ENCODE assay signal across 8 mouse cellular contexts in the genomic region with DNA sequence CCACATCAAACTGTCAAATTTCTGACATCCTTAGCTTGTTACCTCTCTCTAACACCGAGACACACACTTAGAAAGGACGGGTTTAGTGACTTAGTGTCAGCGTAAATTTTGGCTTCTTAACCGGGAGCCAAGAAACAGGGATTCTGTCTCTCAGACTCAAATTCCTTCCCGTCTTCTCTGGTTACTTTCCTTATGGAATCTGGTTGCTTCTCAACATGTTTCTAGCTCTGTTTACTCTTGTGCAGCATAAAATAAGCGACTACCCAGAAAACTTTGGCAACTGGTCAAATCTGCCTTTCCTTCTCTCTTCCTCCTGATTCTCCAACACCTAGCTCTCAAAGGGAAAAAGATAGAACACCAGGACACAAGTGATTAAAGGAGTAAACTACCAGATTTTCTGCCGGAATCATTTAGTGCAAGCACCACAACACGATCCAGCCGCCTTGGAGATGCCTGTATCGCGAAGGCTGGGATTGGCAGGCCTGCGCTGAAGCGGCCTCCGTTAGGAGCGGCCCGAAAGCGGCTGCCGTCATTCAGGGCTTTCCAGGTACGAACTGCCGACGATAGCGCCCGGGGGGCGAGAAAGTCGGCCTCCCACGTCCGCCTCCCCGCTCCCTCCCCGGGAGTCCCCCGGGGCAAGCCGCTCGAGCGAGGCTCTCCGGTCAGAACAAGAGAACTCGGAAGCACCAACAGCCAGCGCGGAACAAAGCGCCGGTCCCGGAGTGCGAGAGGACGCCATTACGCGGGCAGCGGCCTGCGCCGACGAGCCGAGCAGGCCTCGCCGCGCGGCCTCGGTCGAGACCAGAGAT. TPM values are rescaled to one million over a fixed set of nuclear protein-coding genes. Genes with fewer than 3 reads are reported as not detected.
A peak's percentile ranks its signal among the peaks of the same experiment; 100 is the strongest.
DNase-seq lines count a peak whose midpoint lies in the region; ATAC-seq and TF ChIP-seq lines count a peak whose summit lies in the region.

No protein-coding gene starts in this region.

- H3K27me3 ChIP-seq in forebrain, postnatal 0 days (ENCODE audit: insufficient read depth, low read length), result no peaks in the 10 kb centered on the region
- no peaks in the 10 kb centered on the region for H3K27me3 ChIP-seq in liver, embryonic 12.5 days (replicated peaks)

- peaks cover 7% of the 10 kb centered on the region; the same call in 1 of the 2 replicates for H3K4me1 ChIP-seq in forebrain, postnatal 0 days (ENCODE audit: insufficient read depth)
- peaks cover 83% of the 10 kb centered on the region for H3K4me1 ChIP-seq in liver, embryonic 12.5 days

- H3K36me3 ChIP-seq in forebrain, postnatal 0 days (ENCODE audit: insufficient read depth), result no peaks in the 10 kb centered on the region
- peaks cover 15% of the 10 kb centered on the region; the same call in 1 of the 2 replicates for H3K36me3 ChIP-seq in liver, embryonic 12.5 days

- no peak for DNase-seq in cerebellum, postnatal 36 days
- peak; percentile 1 for DNase-seq in right cerebral cortex, adult 18-20 months
- DNase-seq in right cerebral cortex, postnatal 25 days, result no peak
- no peak for DNase-seq in forebrain, postnatal 0 days
- peak; percentile 1 to 31 for DNase-seq in right cerebral cortex, postnatal 36 days (ENCODE audit: low spot score in 2 of 2)
- no peak for DNase-seq in kidney, adult 9 months

- no peaks in the 10 kb centered on the region for H3K9me3 ChIP-seq in forebrain, postnatal 0 days (ENCODE audit: low read length)
- no peaks in the 10 kb centered on the region for H3K9me3 ChIP-seq in liver, embryonic 12.5 days (replicated peaks)

- H3K27ac ChIP-seq in forebrain, postnatal 0 days (ENCODE audit: low read depth, low read length), result peak overlapping the region; percentile 95
- H3K27ac ChIP-seq in liver, embryonic 12.5 days, result peak overlapping the region; percentile 94

- TF ChIP-seq CTCF in forebrain, postnatal 0 days (IDR thresholded peaks at IDR 0.05; ENCODE audit: low read depth), result no peak

- H3K4me3 ChIP-seq in forebrain, postnatal 0 days (ENCODE audit: low read depth, low read length), result peak overlapping the region; percentile 80
- H3K4me3 ChIP-seq in liver, embryonic 12.5 days, result peak overlapping the region; percentile 88

- H3K4me2 ChIP-seq in forebrain, postnatal 0 days (ENCODE audit: low read depth), result peak overlapping the region; percentile 72
- H3K4me2 ChIP-seq in liver, embryonic 12.5 days, result peak overlapping the region; percentile 85

- H3K9ac ChIP-seq in forebrain, postnatal 0 days, result peak overlapping the region; percentile 95
- peak overlapping the region; percentile 93 for H3K9ac ChIP-seq in liver, embryonic 12.5 days

- peak; percentile 54 for ATAC-seq in cerebellum, adult (ENCODE audit: insufficient number of reproducible peaks, low FRiP score, low TSS enrichment)
- peak; percentile 69 for ATAC-seq in forebrain, postnatal 0 days
- ATAC-seq in liver, embryonic 12.5 days, result peak; percentile 51

- WGBS in forebrain, postnatal 0 days, result under 1% methylated on average over 55 of the region's 55 CpGs
- under 1% methylated on average over 55 of the region's 55 CpGs for WGBS in liver, embryonic 12.5 days (ENCODE audit: insufficient replicate concordance)

RNA-seq across cellular contexts. Expression of gene Sf3b1, which starts 0.6 kb away (rescaled TPM):
- 242 and 311 TPM in 2 replicates for total RNA-seq in forebrain, postnatal 0 days (2014; rRNA removed)
- polyA plus RNA-seq in forebrain, postnatal 0 days (2015; fragmentation: Nextera tagmentation; extraction: Ambion mirVana), result 289 and 308 TPM in 2 replicates
- 161 and 169 TPM in 2 replicates for polyA plus RNA-seq in liver, embryonic 12.5 days (2016; fragmentation: Nextera tagmentation; extraction: Ambion mirVana)

RNA-seq across cellular contexts. Expression of gene Coq10b, which starts 25.9 kb away (rescaled TPM):
- 26.1 and 28.9 TPM in 2 replicates for total RNA-seq in forebrain, postnatal 0 days (2014; rRNA removed)
- 25.8 and 27.0 TPM in 2 replicates for polyA plus RNA-seq in forebrain, postnatal 0 days (2015; fragmentation: Nextera tagmentation; extraction: Ambion mirVana)
- polyA plus RNA-seq in liver, embryonic 12.5 days (2016; fragmentation: Nextera tagmentation; extraction: Ambion mirVana), result 19.5 TPM in 2 replicates

Comparison
In these comparisons a context has a peak if more than half of its experiments do, and no peak if none do; other contexts are left out.
1. DNase-seq: peak in right cerebral cortex, adult 18-20 months (single experiment) and right cerebral cortex, postnatal 36 days (2 of 2); none in cerebellum, postnatal 36 days (0 of 2), right cerebral cortex, postnatal 25 days (single experiment), forebrain, postnatal 0 days (single experiment) and kidney, adult 9 months (single experiment).
2. Peak in every context shown above with its lines, with median percentiles within 50 percentile points of each other: ATAC-seq.